Mouse (Mus musculus) erythroblast, embryonic 14.5 days (primary cell): Measurements from ENCODE around the gene Olfr346. TPM values are rescaled to one million over a fixed set of nuclear protein-coding genes. Genes with fewer than 3 reads are reported as not detected.

Source experiments
- H3K27me3 ChIP-seq: 2 replicates; pipeline ENCODE4 v1.6.1; 2012; ENCODE audit warnings: inconsistent platforms; ENCODE audit not compliant: control insufficient read depth
- H3K36me3 ChIP-seq: 2 replicates; pipeline ENCODE4 v1.6.1; 2012; ENCODE audit warnings: mild to moderate bottlenecking, inconsistent platforms; ENCODE audit not compliant: control insufficient read depth
- H3K4me1 ChIP-seq: 2 replicates; pipeline ENCODE4 v1.6.1; 2012; ENCODE audit warnings: inconsistent platforms; ENCODE audit not compliant: control insufficient read depth
- H3K4me3 ChIP-seq: replicated peaks from 2 replicates; pipeline ENCODE3; 2012; ENCODE audit warnings: moderate library complexity, mild to moderate bottlenecking, inconsistent platforms
- H3K9me3 ChIP-seq: 2 replicates; pipeline ENCODE4 v1.6.1; 2012; ENCODE audit warnings: low read length, inconsistent platforms, mixed read lengths; ENCODE audit not compliant: control insufficient read depth
- GATA1 ChIP-seq: IDR thresholded peaks from 2 replicates; pipeline ENCODE4 v1.6.1; 2012; ENCODE audit warnings: low read length, inconsistent platforms, mixed read lengths
- TAL1 ChIP-seq: IDR thresholded peaks from 3 replicates; pipeline ENCODE4 v1.6.1; 2012; ENCODE audit warnings: low read length, inconsistent platforms, mixed read lengths
- polyA plus RNA-seq: library from polyadenylated mRNA; stranded (reverse); fragments of >175 nt; gene quantifications from 2 replicates; pipeline ENCODE4 v1.2.3, GENCODE M21; 2012

Olfr346 gene
- polyA plus RNA-seq = 0.02 TPM in 1 of 2 replicates, not detected in the other

- Histone ChIP-seq H3K27me3 (no peaks in the 10 kb centered on the region), H3K4me3 (no peak within 1 kb of the TSS), H3K9me3 (no peaks in the 10 kb centered on the region; the same call in 1 of the 2 replicates), H3K36me3 (no peaks in the 10 kb centered on the region), H3K4me1 (no peaks in the 10 kb centered on the region)
- no peak for TF ChIP-seq GATA1
- TF ChIP-seq TAL1 = no peak
These were observed at the start of gene Olfr346 for GRCm38 (mm10) chr2:36685488-36685887. TSS of gene Olfr346 (plus strand) at chr2:36685788.

- Histone ChIP-seq H3K9me3 (peaks cover 6% of the 10 kb centered on the region), H3K4me1 (no peaks in the 10 kb centered on the region), H3K36me3 (no peaks in the 10 kb centered on the region), H3K4me3 (no peak within 1 kb of the TSS), H3K27me3 (no peaks in the 10 kb centered on the region)
- TF ChIP-seq TAL1 (no peak), GATA1 (no peak)
These were observed 45.8 kb upstream of the Olfr346 start, which contains the start of gene Olfr345 for GRCm38 (mm10) chr2:36639741-36640140. TSS of gene Olfr345 (plus strand) at chr2:36640041.

GRCm38 (mm10) chr2:36731602-36732001, 46.0 kb downstream of the Olfr346 start, which contains the start of gene Olfr347:
TSS of gene Olfr347 (plus strand) at chr2:36731902.
- H3K4me3 ChIP-seq = no peak within 1 kb of the TSS
- H3K4me1 ChIP-seq = no peaks in the 10 kb centered on the region
- no peaks in the 10 kb centered on the region for H3K36me3 ChIP-seq
- TF ChIP-seq TAL1 = no peak
- peaks cover 5% of the 10 kb centered on the region for H3K9me3 ChIP-seq
- H3K27me3 ChIP-seq = no peaks in the 10 kb centered on the region

DNA sequence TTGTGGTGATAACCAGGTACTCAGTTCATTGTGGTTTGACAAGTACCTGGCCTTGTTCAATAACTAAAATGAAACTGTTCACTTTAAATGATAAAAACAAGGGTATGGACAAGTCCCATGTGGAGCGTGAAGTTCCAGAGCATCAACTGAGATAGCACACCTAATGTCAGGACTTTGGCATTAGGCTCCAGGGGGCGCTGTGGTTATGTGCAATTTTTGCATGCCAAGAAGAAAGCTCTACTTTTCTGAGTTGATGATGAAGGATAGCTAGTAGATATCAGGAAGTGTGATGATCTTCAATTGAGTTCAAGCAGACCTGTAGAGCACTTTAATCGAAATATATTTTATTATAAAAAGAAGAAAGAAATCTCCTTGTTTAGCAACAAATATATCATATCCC, 50.6 kb downstream of the Olfr346 start:
- H3K4me1 ChIP-seq = no peaks in the 10 kb centered on the region
- no peaks in the 10 kb centered on the region for H3K27me3 ChIP-seq
- no peaks in the 10 kb centered on the region for H3K36me3 ChIP-seq
- TF ChIP-seq TAL1 = no peak
- no peak for TF ChIP-seq GATA1
- H3K4me3 ChIP-seq = no peak overlapping the region
- H3K9me3 ChIP-seq = no peaks in the 10 kb centered on the region

Other genes with a start within 250 kb of the Olfr346 start
- gene Olfr340, start 233.2 kb upstream of the Olfr346 start, polyA plus RNA-seq = not detected in 2 replicates
- not detected in 2 replicates for gene Olfr341, start 203.3 kb upstream of the Olfr346 start, polyA plus RNA-seq
- not detected in 2 replicates for gene Olfr342, start 160.8 kb upstream of the Olfr346 start, polyA plus RNA-seq
- gene Olfr344, start 119.1 kb upstream of the Olfr346 start, polyA plus RNA-seq = not detected in 2 replicates
- gene Olfr345, start 45.7 kb upstream of the Olfr346 start, polyA plus RNA-seq = not detected in 2 replicates
- not detected in 2 replicates for gene Olfr347, start 46.1 kb downstream of the Olfr346 start, polyA plus RNA-seq
- gene Olfr348, start 98.5 kb downstream of the Olfr346 start, polyA plus RNA-seq = not detected in 2 replicates
- gene Olfr50, start 104.8 kb downstream of the Olfr346 start, polyA plus RNA-seq = not detected in 2 replicates
- gene Olfr3, start 131.2 kb downstream of the Olfr346 start, polyA plus RNA-seq = not detected in 2 replicates
- gene Olfr350, start 160.5 kb downstream of the Olfr346 start, polyA plus RNA-seq = 0.04 TPM in 1 of 2 replicates, not detected in the other
- not detected in 2 replicates for gene Olfr351, start 176.9 kb downstream of the Olfr346 start, polyA plus RNA-seq
- gene Olfr352, start 182.7 kb downstream of the Olfr346 start, polyA plus RNA-seq = not detected in 2 replicates
- not detected in 2 replicates for gene Olfr353, start 207.1 kb downstream of the Olfr346 start, polyA plus RNA-seq
- not detected in 2 replicates for gene Olfr354, start 219.9 kb downstream of the Olfr346 start, polyA plus RNA-seq
- gene Olfr355, start 243.1 kb downstream of the Olfr346 start, polyA plus RNA-seq = not detected in 2 replicates